Mouse (Mus musculus): ENCODE measurements around the gene Tent4b.

Gene Tent4b

DNA sequence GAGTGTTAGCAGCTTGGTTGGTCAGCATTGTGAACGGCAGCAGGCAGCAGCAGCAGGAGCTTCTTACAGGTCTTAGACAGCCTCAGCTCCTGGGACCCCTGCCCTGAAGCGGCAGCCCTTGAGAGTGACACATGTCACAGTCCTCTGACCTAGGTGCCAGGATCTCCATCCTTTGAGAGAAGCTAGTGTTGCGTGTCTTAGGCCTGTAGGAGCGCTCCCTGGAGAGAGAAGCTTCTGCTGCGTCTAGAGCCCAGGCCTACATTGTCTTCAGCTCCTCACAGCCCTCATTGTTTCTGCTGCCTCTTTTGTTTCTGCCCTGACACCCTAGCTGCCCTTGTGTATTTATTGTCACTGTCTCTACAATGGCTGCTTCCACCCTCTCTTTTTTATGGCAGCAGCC lies 26.3 kb downstream of the Tent4b start:
- in situ Hi-C loops (cut with MboI; ENCODE audit: unreplicated experiment in 2 of 2): loop anchor here in 1 of 2 experiments (25.0 kb wide), 1 partner anchor 638 kb away; no protein-coding TSS in a partner anchor

DNA sequence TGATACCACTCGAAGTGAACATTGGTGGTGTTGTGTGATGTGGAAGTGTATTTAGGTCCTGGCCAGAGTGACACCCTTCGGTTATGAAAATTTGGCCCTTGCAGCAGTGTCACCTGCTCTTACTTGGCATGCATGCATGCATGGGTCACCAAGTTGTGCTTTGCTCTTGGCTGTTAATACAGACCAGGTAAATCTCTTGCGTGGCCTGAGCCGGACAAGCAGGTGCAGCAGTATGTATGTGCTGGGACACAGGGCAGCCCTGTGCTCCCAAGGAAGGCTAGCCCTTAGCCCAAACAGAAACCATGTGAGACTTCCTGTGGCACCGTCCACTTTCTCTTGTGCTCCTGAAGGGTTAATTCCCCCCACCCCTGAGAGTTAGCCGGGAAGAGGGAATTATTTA lies 28.8 kb downstream of the Tent4b start:
- in situ Hi-C loops (cut with MboI; ENCODE audit: unreplicated experiment in 2 of 2): loop anchor here in 1 of 2 experiments (25.0 kb wide), 1 partner anchor 641 kb away; no protein-coding TSS in a partner anchor

DNA sequence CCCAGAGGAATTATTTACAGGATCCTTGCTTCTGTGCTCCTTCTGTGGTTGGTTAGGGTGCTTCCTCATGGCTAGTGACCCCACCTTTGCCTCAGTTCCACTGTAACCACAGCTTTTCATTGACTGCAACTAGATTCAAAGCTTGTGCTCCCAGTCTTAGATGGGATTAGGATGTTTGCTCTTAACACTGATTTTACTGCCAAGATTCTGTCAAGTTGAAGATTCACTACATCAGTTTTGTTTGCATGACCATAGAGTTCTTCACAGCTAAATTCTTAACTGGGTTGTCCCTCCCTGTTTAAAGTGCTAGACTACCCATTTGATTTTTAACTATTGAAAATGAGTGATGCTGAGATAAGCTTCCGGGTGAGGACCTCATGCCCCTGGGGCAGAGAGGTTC lies 29.3 kb downstream of the Tent4b start:
- in situ Hi-C loops (cut with MboI; ENCODE audit: unreplicated experiment in 2 of 2): loop anchor here in 1 of 2 experiments (25.0 kb wide), 1 partner anchor 641 kb away; no protein-coding TSS in a partner anchor

DNA sequence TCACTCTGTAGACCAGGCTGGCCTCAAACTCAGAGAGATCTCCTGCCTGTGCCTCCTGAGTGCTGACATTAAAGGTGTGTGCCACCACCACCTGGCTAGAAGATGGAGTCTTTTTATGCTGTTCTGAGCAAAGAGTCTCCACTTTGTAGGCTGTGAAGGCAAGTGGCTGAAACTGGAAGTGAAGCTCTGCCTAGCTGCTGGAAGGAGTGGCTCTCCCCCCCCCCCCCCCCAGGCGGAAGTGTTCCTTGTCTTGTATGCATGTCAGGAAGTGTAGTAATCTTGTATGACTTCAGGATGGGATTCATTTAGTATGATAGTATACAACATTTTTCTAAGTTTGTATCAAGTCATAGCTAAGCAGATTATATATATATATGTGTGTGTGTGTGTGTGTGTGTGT lies 29.8 kb downstream of the Tent4b start:
- in situ Hi-C loops (cut with MboI; ENCODE audit: unreplicated experiment in 2 of 2): loop anchor here in 1 of 2 experiments (25.0 kb wide), 1 partner anchor 641 kb away; no protein-coding TSS in a partner anchor

DNA sequence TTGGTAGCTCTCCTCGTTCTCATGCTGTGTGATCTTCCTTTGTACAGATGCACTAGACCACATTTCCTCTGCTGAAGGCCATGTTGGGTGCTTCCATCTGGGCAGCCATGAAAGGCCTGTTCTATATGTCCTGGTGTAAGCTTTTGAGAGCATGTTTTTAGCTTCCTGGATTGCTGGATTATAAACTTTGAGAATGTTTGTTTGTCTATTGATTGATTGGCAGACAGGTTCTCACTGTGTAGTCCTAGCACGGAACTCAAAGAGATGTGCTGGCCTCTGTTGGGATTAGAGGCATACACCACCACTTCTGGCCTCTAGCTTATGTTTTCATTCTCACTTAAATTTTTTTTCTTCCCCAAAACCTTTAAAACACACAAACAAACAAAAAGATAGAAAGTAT lies 37.7 kb downstream of the Tent4b start:
- in situ Hi-C loops (cut with MboI; ENCODE audit: unreplicated experiment in 2 of 2): loop anchor here (5.0 to 25.0 kb wide), 3 partner anchors 34 to 649 kb away; no protein-coding TSS in a partner anchor

DNA sequence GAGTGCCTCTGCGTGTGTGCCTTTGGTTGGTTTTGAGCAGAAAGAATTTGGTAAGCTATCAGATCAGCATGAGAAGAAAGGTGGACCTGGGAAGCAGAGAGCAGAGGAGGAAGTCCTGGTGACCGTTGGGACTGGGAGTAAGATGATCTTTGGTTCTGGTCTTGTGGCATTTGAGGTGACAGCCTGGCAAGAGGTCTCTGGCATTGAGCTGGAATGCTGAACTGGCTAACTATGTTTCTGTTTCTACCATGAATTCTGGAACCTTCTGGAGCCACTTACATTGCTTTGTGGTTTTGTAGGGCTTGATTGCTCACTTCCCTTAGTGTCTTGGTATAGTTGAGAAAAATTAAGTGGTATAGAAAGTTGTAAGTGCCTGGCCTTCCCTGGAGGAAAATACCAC lies 38.6 kb downstream of the Tent4b start:
- in situ Hi-C loops (cut with MboI; ENCODE audit: unreplicated experiment in 2 of 2): loop anchor here (5.0 to 25.0 kb wide), 3 partner anchors 35 to 650 kb away; no protein-coding TSS in a partner anchor

DNA sequence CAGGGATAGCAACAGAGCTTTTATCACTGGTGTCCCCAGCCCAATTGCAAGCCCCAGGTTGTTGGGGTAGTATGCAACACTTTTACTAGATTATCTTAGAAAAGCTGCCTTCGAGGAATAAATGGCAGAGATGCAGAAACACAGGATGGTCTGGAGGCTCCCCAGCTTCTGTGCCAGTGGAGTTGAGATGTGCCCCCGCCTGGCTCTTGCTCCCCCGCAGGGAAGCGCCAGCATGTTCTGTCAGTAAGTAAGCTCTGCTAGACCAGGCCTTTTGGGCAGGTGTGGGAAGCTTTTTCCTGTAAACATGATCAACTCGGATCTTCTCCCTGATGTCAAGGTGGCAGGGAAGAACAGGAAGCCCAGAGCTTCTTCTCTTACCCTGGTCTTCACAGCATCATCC lies 40.3 kb downstream of the Tent4b start:
- in situ Hi-C loops (cut with MboI; ENCODE audit: unreplicated experiment in 2 of 2): loop anchor here (5.0 to 25.0 kb wide), 3 partner anchors 37 to 652 kb away; no protein-coding TSS in a partner anchor

DNA sequence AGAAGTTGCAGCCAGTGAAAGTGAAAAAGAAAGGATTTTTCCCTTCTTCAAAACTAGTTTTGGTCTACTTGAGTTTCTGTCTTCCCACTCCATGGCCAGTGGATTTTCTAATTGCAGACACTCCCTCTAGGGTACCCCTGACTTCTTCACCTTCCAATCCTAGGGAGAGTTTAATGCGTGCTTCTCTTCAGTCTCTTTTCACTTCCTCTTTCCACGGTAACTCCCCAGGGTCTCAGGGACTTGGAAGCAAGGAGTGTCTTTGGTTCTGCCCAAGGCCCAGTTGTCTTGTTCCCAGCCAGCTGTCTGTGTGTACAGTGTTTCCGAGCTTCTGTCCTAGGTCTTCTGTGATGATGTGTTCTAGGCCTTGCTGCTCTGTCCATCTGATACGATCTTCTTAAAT lies 42.9 kb downstream of the Tent4b start:
- in situ Hi-C loops (cut with MboI; ENCODE audit: unreplicated experiment in 2 of 2): loop anchor here (5.0 to 25.0 kb wide), 3 partner anchors 40 to 655 kb away; no protein-coding TSS in a partner anchor

DNA sequence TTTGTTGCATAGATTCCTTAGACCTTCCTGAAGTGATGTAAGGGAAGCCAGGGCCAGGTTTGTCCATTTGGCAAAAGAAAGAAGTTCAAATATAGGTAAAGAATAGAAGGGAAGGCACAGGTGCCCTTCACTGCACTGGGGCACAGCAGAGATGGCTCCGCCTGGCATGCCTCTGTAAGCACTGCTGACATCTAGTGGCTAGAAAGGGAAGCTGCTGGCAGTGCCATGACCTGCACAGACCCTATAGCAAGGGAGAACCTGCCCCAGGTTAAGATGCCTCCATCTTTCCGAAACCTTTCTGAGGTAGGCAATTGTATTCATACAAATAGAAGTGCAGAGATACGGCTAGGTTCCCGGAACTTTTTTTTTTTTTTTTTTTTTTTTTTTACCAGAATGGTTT lies 45.3 kb downstream of the Tent4b start:
- in situ Hi-C loops (cut with MboI; ENCODE audit: unreplicated experiment in 2 of 2): loop anchor here (5.0 to 25.0 kb wide), 3 partner anchors 42 to 657 kb away; no protein-coding TSS in a partner anchor

DNA sequence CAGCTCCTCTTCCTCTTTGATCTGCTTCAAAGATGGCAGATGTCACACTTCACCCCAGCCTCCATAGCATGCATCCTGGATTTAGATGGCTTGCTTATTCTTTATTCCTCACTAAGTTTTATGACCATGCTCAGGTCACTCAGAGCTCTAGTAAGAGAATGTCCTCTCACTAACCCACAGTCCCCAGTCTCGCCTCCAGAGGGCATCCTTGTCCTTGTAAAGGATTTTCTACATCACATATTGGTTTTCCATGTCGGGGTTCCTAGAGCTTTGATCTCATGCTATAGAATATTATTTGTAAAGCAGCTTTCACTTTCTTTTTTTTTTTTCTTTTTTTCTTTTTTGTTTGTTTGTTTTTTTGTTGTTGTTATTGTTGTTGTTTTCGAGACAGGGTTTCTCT lies 53.8 kb downstream of the Tent4b start:
- in situ Hi-C loops (cut with MboI; ENCODE audit: unreplicated experiment in 2 of 2): loop anchor here (10.0 to 25.0 kb wide), 4 partner anchors 382 to 1535 kb away; partner anchors contain the start of gene Snx20 (in 1 of the 2)

DNA sequence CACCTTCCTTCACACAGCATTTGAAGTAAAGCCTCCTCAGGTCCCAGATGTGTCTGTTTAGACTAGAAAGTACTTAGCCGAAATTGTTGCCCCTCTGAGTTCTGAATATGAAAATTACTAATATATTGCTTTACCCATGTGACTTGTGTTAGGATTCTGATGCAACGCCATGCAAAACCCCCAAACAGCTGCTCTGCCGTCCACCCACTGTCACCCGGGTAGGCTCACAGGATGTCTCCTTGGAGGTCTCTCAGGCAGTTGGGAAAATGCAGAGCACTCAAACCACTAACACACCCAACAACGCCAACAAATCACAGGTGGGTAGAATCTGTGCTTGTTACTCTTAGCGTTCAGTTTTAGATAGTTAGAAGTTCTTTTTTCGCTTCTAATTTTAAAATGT lies 55.9 kb downstream of the Tent4b start:
- in situ Hi-C loops (cut with MboI; ENCODE audit: unreplicated experiment in 2 of 2): loop anchor here (10.0 to 25.0 kb wide), 4 partner anchors 380 to 1532 kb away; partner anchors contain the start of gene Snx20 (in 1 of the 2)

DNA sequence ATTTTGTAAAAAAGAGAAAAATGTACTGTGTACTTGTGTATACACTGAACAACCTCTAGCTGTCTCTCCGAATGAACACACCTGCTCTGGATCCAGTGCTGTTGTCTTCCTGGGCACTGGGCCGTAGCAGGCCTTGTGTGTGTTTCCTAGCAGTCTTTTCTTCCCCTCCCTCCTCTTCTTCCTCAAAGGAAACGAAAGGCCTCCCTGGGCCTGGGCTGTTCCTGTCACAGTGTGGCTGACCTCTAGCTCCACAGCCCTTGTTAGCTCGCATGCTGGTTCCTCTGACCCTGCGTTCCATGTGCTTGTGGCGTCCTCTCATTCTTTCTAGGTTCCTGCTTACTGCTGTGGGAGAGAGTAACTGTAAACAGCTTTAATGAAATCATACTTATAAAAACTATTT lies 59.0 kb downstream of the Tent4b start:
- in situ Hi-C loops (cut with MboI; ENCODE audit: unreplicated experiment in 2 of 2): loop anchor here (10.0 to 25.0 kb wide), 4 partner anchors 377 to 1529 kb away; partner anchors contain the start of gene Snx20 (in 1 of the 2)

DNA sequence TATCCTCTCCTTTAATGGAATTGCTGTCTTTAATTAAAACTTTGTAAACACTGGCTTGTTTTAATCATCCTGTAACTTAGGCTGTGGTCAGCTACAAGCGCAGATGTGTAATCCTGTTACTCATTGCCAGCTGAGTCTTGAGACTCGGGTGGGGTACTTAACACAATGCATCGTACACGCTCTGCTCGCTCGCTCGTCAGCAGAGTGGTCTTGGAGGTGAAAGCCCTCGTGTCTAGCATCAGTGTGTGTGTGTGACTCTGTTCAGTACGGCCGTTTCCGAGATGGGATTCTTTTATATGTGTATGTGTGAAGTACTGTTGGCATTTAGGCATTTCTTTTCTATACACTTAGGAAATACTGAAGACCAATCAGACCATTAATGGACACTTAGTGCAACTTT lies 59.5 kb downstream of the Tent4b start:
- in situ Hi-C loops (cut with MboI; ENCODE audit: unreplicated experiment in 2 of 2): loop anchor here (10.0 to 25.0 kb wide), 4 partner anchors 376 to 1529 kb away; partner anchors contain the start of gene Snx20 (in 1 of the 2)

DNA sequence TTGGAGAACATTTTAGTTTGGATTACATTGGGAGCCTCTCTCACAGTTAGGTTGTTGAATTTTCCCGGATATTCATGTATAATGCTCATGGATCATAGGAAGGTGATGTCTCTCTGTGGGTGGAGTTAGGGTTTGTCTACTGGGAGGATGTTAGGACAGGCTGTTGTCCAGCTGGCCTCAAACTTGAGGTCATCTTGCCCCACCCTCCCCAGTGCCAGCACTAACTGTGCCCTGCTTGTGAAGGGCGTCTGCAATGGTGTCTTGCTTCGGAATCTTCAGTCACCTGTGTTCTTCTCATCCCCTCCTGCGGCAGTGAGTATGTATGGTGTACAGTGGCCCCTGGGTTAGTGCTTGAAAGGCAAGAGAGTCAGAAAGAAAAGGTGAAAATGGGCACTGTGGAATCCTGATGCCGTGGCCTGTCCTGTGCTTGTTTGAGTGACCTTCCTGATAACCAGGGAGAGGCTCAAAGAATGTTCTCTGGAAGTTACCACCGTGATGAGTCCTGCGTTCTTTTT lies 61.5 kb downstream of the Tent4b start:
- in situ Hi-C loops (cut with MboI; ENCODE audit: unreplicated experiment in 2 of 2): loop anchor here (10.0 to 25.0 kb wide), 3 partner anchors 444 to 1527 kb away; no protein-coding TSS in a partner anchor

DNA sequence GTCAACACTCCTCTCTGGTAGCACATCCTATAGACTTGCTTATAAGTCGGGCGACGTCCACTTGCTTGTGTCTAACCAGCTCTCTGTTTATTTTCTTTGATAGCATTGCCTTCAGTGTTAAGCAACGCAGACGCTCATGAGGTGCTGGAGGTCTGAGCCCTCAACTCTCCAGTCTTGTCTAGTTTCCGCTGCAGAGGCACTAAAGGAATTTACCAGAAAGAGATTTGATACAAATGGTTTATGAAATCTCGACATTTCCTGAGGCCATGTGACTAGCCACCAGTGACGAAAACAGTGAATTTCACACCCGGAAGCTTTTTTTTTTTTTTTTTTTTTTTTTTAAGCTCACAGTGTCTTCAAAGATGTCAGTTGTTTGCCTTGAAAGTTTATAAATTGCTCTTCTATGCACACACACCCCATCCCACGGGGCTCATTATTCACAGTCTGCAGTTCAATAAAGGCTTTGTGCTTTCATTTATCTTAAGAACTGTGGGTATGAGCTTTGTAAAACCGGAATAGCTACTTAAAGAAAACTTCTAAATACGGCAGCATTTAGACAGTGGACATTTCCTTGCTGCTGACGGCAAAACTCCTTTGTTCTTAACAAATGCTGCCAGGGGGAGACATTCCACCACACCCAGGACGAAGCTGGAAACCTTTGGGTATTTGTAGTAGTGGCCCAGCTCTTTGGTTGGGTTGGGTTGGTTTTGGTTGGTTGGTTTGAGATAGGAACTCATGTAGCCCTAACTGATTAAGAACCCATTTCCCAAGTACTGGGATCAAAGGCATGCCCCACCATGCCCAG lies 64.0 kb downstream of the Tent4b start:
- in situ Hi-C loops (cut with MboI; ENCODE audit: unreplicated experiment in 2 of 2): loop anchor here (10.0 to 25.0 kb wide), 3 partner anchors 442 to 1524 kb away; no protein-coding TSS in a partner anchor

DNA sequence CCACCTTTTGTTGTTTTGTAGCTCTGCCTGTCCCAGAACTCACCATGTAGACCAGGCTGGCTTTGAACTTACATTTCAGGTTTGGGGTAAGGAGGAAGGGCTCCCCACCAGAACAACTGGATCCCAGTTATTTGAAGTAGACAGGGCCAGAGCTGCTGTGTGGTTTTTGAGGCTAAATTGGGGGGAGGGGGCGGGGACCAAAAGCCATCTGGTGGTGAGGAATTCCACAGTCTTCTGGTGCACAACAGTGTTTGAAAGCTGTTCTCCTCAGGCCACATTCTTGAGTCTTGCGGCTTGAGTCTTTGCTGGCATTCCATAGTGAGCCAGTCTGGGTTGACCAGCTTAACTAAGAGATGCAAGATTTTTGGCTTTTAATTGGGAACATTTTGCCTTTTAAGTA lies 66.5 kb downstream of the Tent4b start:
- in situ Hi-C loops (cut with MboI; ENCODE audit: unreplicated experiment in 2 of 2): loop anchor here (10.0 to 25.0 kb wide), 3 partner anchors 439 to 1522 kb away; no protein-coding TSS in a partner anchor

DNA sequence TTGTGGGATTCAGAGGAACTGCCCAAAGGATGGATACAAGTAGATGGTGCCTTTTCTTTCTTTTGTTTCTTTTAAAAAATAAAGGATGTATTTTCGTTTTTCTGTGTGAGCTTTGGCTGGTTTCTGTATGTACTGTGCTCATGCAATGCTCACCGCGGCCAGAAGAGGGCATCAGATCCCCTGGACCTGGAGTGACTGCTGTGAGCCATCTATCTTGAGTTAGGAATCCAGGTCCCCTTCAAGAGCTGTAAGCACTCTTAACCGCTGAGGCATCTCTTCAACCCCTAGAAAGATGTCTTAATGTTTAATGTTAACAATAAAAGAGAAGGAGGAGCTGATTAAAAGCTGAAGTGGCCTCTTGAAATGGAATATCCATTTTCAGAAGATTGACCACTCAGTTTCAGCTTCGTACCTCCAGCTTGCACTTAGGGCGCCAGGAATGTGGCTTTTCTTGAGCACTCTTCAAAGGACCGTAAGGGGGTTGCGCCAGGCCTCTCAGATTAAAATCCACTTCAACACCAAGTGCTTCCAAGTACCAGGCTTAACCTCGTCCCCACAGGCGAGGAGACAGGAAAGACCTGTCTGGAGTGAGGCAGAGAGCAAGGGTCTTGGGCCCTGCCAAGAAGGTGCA lies 67.3 kb downstream of the Tent4b start:
- in situ Hi-C loops (cut with MboI; ENCODE audit: unreplicated experiment in 2 of 2): loop anchor here (10.0 to 25.0 kb wide), 3 partner anchors 439 to 1521 kb away; no protein-coding TSS in a partner anchor

DNA sequence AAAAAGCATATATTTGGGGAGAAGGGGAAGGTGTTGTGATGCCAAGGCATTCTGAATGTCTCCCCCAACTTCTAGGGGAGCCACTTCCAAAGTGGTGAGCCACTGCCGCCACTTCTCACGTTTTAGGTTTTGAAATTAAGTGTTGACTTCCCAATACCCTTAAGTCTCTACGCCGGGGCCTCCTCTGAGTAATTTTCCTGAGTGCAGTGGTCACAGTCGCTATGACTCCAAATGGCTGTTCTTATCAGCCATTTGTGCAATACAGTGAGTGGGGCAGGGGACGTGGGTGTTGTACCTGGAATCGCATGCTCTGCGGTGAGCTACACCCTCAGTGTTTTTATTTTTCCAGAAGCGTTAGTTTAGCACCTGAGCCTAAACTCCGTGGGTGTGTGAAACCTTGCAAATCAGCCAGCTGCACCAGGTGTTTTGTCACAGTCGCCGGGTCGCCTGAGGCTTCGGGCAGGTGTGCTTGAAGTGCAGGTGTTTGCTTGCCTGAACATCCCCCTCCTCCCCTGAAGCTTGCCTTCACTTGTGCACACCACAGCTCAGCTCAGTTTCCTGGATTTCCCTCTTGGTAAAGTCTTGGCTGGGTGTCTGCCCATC lies 67.9 kb downstream of the Tent4b start:
- in situ Hi-C loops (cut with MboI; ENCODE audit: unreplicated experiment in 2 of 2): loop anchor here (10.0 to 25.0 kb wide), 3 partner anchors 438 to 1520 kb away; no protein-coding TSS in a partner anchor

DNA sequence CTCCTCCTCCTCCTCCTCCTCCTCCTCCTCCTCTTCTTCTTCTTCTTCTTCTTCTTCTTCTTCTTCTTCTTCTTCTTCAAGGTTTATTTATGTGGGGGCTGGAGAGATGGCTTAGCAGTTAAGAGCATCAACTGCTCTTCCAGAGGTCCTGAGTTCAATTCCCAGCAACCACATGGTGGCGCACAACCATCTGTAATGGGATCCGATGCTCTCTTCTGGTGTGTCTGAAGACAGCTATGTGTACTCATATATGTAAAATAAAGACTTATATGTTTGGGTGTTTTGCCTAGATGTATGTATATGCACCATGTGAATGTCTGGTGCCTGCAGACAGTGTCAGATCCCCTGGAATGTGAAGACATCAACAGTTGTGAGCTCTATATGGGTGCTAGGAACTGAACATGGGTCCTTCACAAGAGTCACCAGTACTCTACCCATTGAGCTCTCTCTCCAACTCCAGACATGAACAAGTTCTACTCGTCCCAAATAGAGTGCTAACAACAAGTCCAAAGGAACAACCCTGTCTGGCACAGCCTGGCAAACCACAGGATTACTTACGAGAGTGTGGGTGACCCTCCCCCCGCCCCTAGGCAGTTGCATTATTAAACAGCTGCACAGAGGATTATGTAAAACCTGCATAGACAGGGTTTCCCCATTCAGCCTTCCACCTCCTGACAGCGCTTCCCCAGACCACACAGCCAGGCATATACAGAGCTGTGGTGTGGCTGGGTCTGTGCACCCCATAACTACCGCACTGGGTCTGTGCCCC lies 70.3 kb downstream of the Tent4b start:
- in situ Hi-C loops (cut with MboI; ENCODE audit: unreplicated experiment in 2 of 2): loop anchor here (10.0 to 25.0 kb wide), 3 partner anchors 436 to 1518 kb away; no protein-coding TSS in a partner anchor
